Mouse (Mus musculus): ENCODE measurements at regions not wholly inside any gene's neighbourhood (a gene's known extent, or its start where the extent isn't known, plus 50 kb on each side); places are given as distances from the start of the nearest gene placed in this dataset.
"Not testable (repeated sequence)": the region's sequence is repeated elsewhere in the genome, so short reads cannot be mapped to it uniquely, and the experiment has no call there.

GRCm38 (mm10) chr9:84461441-84461840, 536.5 kb downstream of the Bckdhb start:
- Histone ChIP-seq H3K27ac (ENCODE audit: low read depth, low read length) (no peak overlapping the region), H3K4me2 (ENCODE audit: low read depth, low read length, severe bottlenecking) (no peak overlapping the region), H3K4me1 (replicated peaks; ENCODE audit: control insufficient read depth, insufficient read depth, low read length) (no peaks in the 10 kb centered on the region), H3K9me3 (ENCODE audit: control insufficient read depth, low read length) (no peaks in the 10 kb centered on the region), H3K36me3 (ENCODE audit: control insufficient read depth, insufficient read depth, low read length) (no peaks in the 10 kb centered on the region), H3K9ac (ENCODE audit: low read length) (no peak overlapping the region), H3K4me3 (ENCODE audit: low read depth, low read length) (no peak overlapping the region), H3K27me3 (ENCODE audit: control insufficient read depth, insufficient read depth, low read length) (no peaks in the 10 kb centered on the region)
- no peak for ATAC-seq (replicated peaks; ENCODE audit: low FRiP score)
- WGBS: 74% methylated on average over 4 of the region's 4 CpGs
- DNase-seq (ENCODE audit: low spot score): no peak

- H3K4me3 ChIP-seq (ENCODE audit: low read depth, low read length): no peak overlapping the region
- H3K4me2 ChIP-seq (ENCODE audit: low read depth, low read length, severe bottlenecking): no peak overlapping the region
- H3K4me1 ChIP-seq (replicated peaks; ENCODE audit: control insufficient read depth, insufficient read depth, low read length): no peaks in the 10 kb centered on the region
- H3K9me3 ChIP-seq (ENCODE audit: control insufficient read depth, low read length): no peaks in the 10 kb centered on the region
- no peaks in the 10 kb centered on the region for H3K27me3 ChIP-seq (ENCODE audit: control insufficient read depth, insufficient read depth, low read length)
- 9% methylated on average over 3 of the region's 3 CpGs for WGBS
- ATAC-seq (replicated peaks; ENCODE audit: low FRiP score) (peak; percentile 82), DNase-seq (ENCODE audit: low spot score) (peak; percentile 51)
- no peak overlapping the region for H3K27ac ChIP-seq (ENCODE audit: low read depth, low read length)
- no peak overlapping the region for H3K9ac ChIP-seq (ENCODE audit: low read length)
- H3K36me3 ChIP-seq (ENCODE audit: control insufficient read depth, insufficient read depth, low read length): no peaks in the 10 kb centered on the region
Observed at GRCm38 (mm10) chr9:84466741-84467140, 541.8 kb downstream of the Bckdhb start.

GRCm38 (mm10) chr9:84472696-84473095, 547.8 kb downstream of the Bckdhb start:
- Histone ChIP-seq H3K4me1 (replicated peaks; ENCODE audit: control insufficient read depth, insufficient read depth, low read length) (no peaks in the 10 kb centered on the region), H3K4me3 (ENCODE audit: low read depth, low read length) (no peak overlapping the region), H3K9me3 (ENCODE audit: control insufficient read depth, low read length) (no peaks in the 10 kb centered on the region), H3K9ac (ENCODE audit: low read length) (no peak overlapping the region), H3K36me3 (ENCODE audit: control insufficient read depth, insufficient read depth, low read length) (no peaks in the 10 kb centered on the region), H3K27ac (ENCODE audit: low read depth, low read length) (no peak overlapping the region), H3K4me2 (ENCODE audit: low read depth, low read length, severe bottlenecking) (no peak overlapping the region), H3K27me3 (ENCODE audit: control insufficient read depth, insufficient read depth, low read length) (no peaks in the 10 kb centered on the region)
- ATAC-seq (replicated peaks; ENCODE audit: low FRiP score) (no peak), DNase-seq (ENCODE audit: low spot score) (no peak)
- WGBS: 88% methylated on average over 4 of the region's 4 CpGs

- H3K9ac ChIP-seq (ENCODE audit: low read length): no peak overlapping the region
- ATAC-seq (replicated peaks; ENCODE audit: low FRiP score) (no peak), DNase-seq (ENCODE audit: low spot score) (no peak)
- no peak overlapping the region for H3K4me3 ChIP-seq (ENCODE audit: low read depth, low read length)
- H3K4me1 ChIP-seq (replicated peaks; ENCODE audit: control insufficient read depth, insufficient read depth, low read length): no peaks in the 10 kb centered on the region
- H3K4me2 ChIP-seq (ENCODE audit: low read depth, low read length, severe bottlenecking): no peak overlapping the region
- H3K27me3 ChIP-seq (ENCODE audit: control insufficient read depth, insufficient read depth, low read length): no peaks in the 10 kb centered on the region
- no peaks in the 10 kb centered on the region for H3K36me3 ChIP-seq (ENCODE audit: control insufficient read depth, insufficient read depth, low read length)
- no peak overlapping the region for H3K27ac ChIP-seq (ENCODE audit: low read depth, low read length)
- no peaks in the 10 kb centered on the region for H3K9me3 ChIP-seq (ENCODE audit: control insufficient read depth, low read length)
- 67% methylated on average over 1 of the region's 1 CpGs for WGBS
Observed at GRCm38 (mm10) chr9:84475906-84476305, 551.0 kb downstream of the Bckdhb start.

- no peak overlapping the region for H3K4me3 ChIP-seq (ENCODE audit: low read depth, low read length)
- H3K4me1 ChIP-seq (replicated peaks; ENCODE audit: control insufficient read depth, insufficient read depth, low read length): no peaks in the 10 kb centered on the region
- H3K27me3 ChIP-seq (ENCODE audit: control insufficient read depth, insufficient read depth, low read length): no peaks in the 10 kb centered on the region
- H3K4me2 ChIP-seq (ENCODE audit: low read depth, low read length, severe bottlenecking): no peak overlapping the region
- ATAC-seq (replicated peaks; ENCODE audit: low FRiP score) (no peak), DNase-seq (ENCODE audit: low spot score) (no peak)
- WGBS: 89% methylated on average over 2 of the region's 2 CpGs
- H3K36me3 ChIP-seq (ENCODE audit: control insufficient read depth, insufficient read depth, low read length): no peaks in the 10 kb centered on the region
- no peak overlapping the region for H3K9ac ChIP-seq (ENCODE audit: low read length)
- no peaks in the 10 kb centered on the region for H3K9me3 ChIP-seq (ENCODE audit: control insufficient read depth, low read length)
- H3K27ac ChIP-seq (ENCODE audit: low read depth, low read length): no peak overlapping the region
Observed at GRCm38 (mm10) chr9:84499507-84499906, 574.6 kb downstream of the Bckdhb start.

- H3K27me3 ChIP-seq (ENCODE audit: control insufficient read depth, insufficient read depth, low read length); H3K9me3 ChIP-seq (ENCODE audit: control insufficient read depth, low read length); H3K9ac ChIP-seq (ENCODE audit: low read length); H3K4me1 ChIP-seq (replicated peaks; ENCODE audit: control insufficient read depth, insufficient read depth, low read length); H3K27ac ChIP-seq (ENCODE audit: low read depth, low read length); H3K36me3 ChIP-seq (ENCODE audit: control insufficient read depth, insufficient read depth, low read length); DNase-seq (ENCODE audit: low spot score); ATAC-seq (replicated peaks; ENCODE audit: low FRiP score); H3K4me3 ChIP-seq (ENCODE audit: low read depth, low read length); H3K4me2 ChIP-seq (ENCODE audit: low read depth, low read length, severe bottlenecking): not testable (repeated sequence)
Observed at GRCm38 (mm10) chr9:84502981-84503380, 578.0 kb downstream of the Bckdhb start.

- H3K4me1 ChIP-seq (replicated peaks; ENCODE audit: control insufficient read depth, insufficient read depth, low read length): no peaks in the 10 kb centered on the region
- ATAC-seq (replicated peaks; ENCODE audit: low FRiP score): no peak
- H3K27me3 ChIP-seq (ENCODE audit: control insufficient read depth, insufficient read depth, low read length): no peaks in the 10 kb centered on the region
- no peaks in the 10 kb centered on the region for H3K36me3 ChIP-seq (ENCODE audit: control insufficient read depth, insufficient read depth, low read length)
- no peaks in the 10 kb centered on the region for H3K9me3 ChIP-seq (ENCODE audit: control insufficient read depth, low read length)
- no peak overlapping the region for H3K27ac ChIP-seq (ENCODE audit: low read depth, low read length)
- H3K9ac ChIP-seq (ENCODE audit: low read length): no peak overlapping the region
- 94% methylated on average over 3 of the region's 3 CpGs for WGBS
- no peak for DNase-seq (ENCODE audit: low spot score)
- H3K4me3 ChIP-seq (ENCODE audit: low read depth, low read length): no peak overlapping the region
- no peak overlapping the region for H3K4me2 ChIP-seq (ENCODE audit: low read depth, low read length, severe bottlenecking)
Observed at GRCm38 (mm10) chr9:84517064-84517463, 592.1 kb downstream of the Bckdhb start.

- Histone ChIP-seq H3K27ac (ENCODE audit: low read depth, low read length) (no peak overlapping the region), H3K9me3 (ENCODE audit: control insufficient read depth, low read length) (no peaks in the 10 kb centered on the region), H3K27me3 (ENCODE audit: control insufficient read depth, insufficient read depth, low read length) (no peaks in the 10 kb centered on the region), H3K36me3 (ENCODE audit: control insufficient read depth, insufficient read depth, low read length) (no peaks in the 10 kb centered on the region), H3K4me2 (ENCODE audit: low read depth, low read length, severe bottlenecking) (no peak overlapping the region), H3K4me3 (ENCODE audit: low read depth, low read length) (no peak overlapping the region), H3K4me1 (replicated peaks; ENCODE audit: control insufficient read depth, insufficient read depth, low read length) (no peaks in the 10 kb centered on the region), H3K9ac (ENCODE audit: low read length) (no peak overlapping the region)
- ATAC-seq (replicated peaks; ENCODE audit: low FRiP score): no peak
- DNase-seq (ENCODE audit: low spot score): no peak
- WGBS: 85% methylated on average over 2 of the region's 2 CpGs
Observed at GRCm38 (mm10) chr9:84545431-84545830, 620.5 kb downstream of the Bckdhb start.

GRCm38 (mm10) chr9:84548012-84548660, 623.2 kb downstream of the Bckdhb start:
- 87% methylated on average over 6 of the region's 6 CpGs for WGBS
- Histone ChIP-seq H3K4me3 (ENCODE audit: low read depth, low read length) (no peak overlapping the region), H3K4me1 (replicated peaks; ENCODE audit: control insufficient read depth, insufficient read depth, low read length) (no peaks in the 10 kb centered on the region), H3K9me3 (ENCODE audit: control insufficient read depth, low read length) (no peaks in the 10 kb centered on the region), H3K27ac (ENCODE audit: low read depth, low read length) (no peak overlapping the region), H3K27me3 (ENCODE audit: control insufficient read depth, insufficient read depth, low read length) (no peaks in the 10 kb centered on the region), H3K36me3 (ENCODE audit: control insufficient read depth, insufficient read depth, low read length) (no peaks in the 10 kb centered on the region), H3K4me2 (ENCODE audit: low read depth, low read length, severe bottlenecking) (no peak overlapping the region), H3K9ac (ENCODE audit: low read length) (no peak overlapping the region)
- DNase-seq (ENCODE audit: low spot score) (no peak), ATAC-seq (replicated peaks; ENCODE audit: low FRiP score) (no peak)
